Mouse (Mus musculus): ENCODE results near the gene Olfr1356.
"Not testable (repeated sequence)": the region's sequence is repeated elsewhere in the genome, so short reads cannot be mapped to it uniquely, and the experiment has no call there.

Gene Olfr1356

GRCm38 (mm10) chr10:78852066-78852465 is at the start of gene Olfr1356:
Gene Olfr1356, minus strand, starts transcription at chr10:78852166.
- no peak for DNase-seq

- no peak for DNase-seq
Observed at GRCm38 (mm10) chr10:78875240-78875639, 23.3 kb upstream of the Olfr1356 start, which contains the start of gene Olfr1355. Gene Olfr1355, plus strand, starts transcription at chr10:78875540.

GRCm38 (mm10) chr10:78840456-78840855 is 11.5 kb downstream of the Olfr1356 start:
- DNase-seq, result not testable (repeated sequence)

GRCm38 (mm10) chr10:78812358-78813060 is 39.5 kb downstream of the Olfr1356 start:
- no peak for DNase-seq

- no peak for DNase-seq
Observed at GRCm38 (mm10) chr10:78801449-78801848, 50.5 kb downstream of the Olfr1356 start.
